Mouse (Mus musculus) cortical plate, adult 2 months (tissue): ENCODE measurements at regions not wholly inside any gene's neighbourhood (a gene's known extent, or its start where the extent isn't known, plus 50 kb on each side); places are given as distances from the start of the nearest gene placed in this dataset.

Experiments
- CTCF ChIP-seq: fragments of 200-500 bp; IDR thresholded peaks from 2 replicates; pipeline ENCODE4 v1.5.1; 2011; ENCODE audit warnings: mild to moderate bottlenecking, control low read depth, low read length; ENCODE audit not compliant: insufficient read depth; ENCODE audit errors: extremely low read depth
- POLR2A ChIP-seq: fragments of 200-500 bp; IDR thresholded peaks from 2 replicates; pipeline ENCODE4 v1.6.1; 2011; ENCODE audit warnings: mild to moderate bottlenecking, low read length, control low read depth; ENCODE audit not compliant: insufficient read depth; ENCODE audit errors: extremely low read depth

DNA sequence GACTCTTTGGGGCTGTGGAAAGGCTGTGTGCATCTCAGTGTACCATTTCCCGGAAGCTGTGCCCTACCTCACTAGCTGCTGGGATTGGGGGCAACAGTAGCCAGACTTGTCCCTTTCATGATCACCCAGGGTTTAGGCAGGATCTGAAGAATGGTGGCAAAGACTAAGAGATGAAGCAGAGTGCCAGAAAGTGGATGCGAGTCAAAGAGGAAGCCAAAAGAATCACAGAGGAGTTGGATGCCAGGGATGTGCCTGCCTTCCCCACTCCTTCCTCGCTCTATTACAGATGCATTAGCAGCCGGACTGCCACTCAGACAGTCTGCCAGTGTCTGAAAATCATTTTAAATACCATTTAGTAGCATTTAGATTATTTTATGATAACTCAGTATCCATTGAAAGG, 271.5 kb upstream of the Slc24a2 start:
- TF ChIP-seq CTCF (no peak), POLR2A (no peak)
